In genomic region chr2:65931313-65931712, GRCm38 (mm10) we compare ENCODE assay signal across 9 mouse cellular contexts.
DNase-seq lines count a peak whose midpoint lies in the region; ATAC-seq and TF ChIP-seq lines count a peak whose summit lies in the region.
"Had no signal": no experiment of that assay in that cellular context is flagged by ENCODE, and none has a peak within 500 bp of the region (broad histone marks: within the 10 kb centered on the region; RNA-seq: fewer than 3 reads in every experiment).

No protein-coding gene starts in this region.

- ATAC-seq in heart, embryonic 12.5 days (ENCODE audit: insufficient number of reproducible peaks, low FRiP score) = no peak
- no peak for ATAC-seq in hindbrain, embryonic 11.5 days (ENCODE audit: low FRiP score)
- ATAC-seq: CD4-positive, CD25-positive, alpha-beta regulatory T cell, adult 4 months had no signal

- no peak for DNase-seq in heart, adult 9 months (ENCODE audit: low spot score in 2 of 2)
- DNase-seq in ES-E14 (ENCODE audit: low read depth, low spot score) = no peak
- DNase-seq in hindbrain, embryonic 11.5 days (ENCODE audit: low spot score) = no peak
- DNase-seq in midbrain, embryonic 10.5 days (ENCODE audit: low spot score) = no peak
- DNase-seq in adrenal gland, adult 2 months = no peak
- DNase-seq in gastrocnemius, adult 18-20 months (ENCODE audit: low spot score) = no peak
- DNase-seq in kidney, postnatal 4 days = no peak

- H3K27me3 ChIP-seq in heart, embryonic 12.5 days (replicated peaks) = no peaks in the 10 kb centered on the region
- H3K27me3 ChIP-seq in hindbrain, embryonic 11.5 days (ENCODE audit: control insufficient read depth, insufficient read depth, low read length) = no peaks in the 10 kb centered on the region
- no peaks in the 10 kb centered on the region for H3K27me3 ChIP-seq in midbrain, embryonic 10.5 days (ENCODE audit: low read depth, poor library complexity, severe bottlenecking)

- in situ Hi-C loops in ES-E14 (cut with MboI; ENCODE audit: low sequenced_read_pairs in 2 of 2, unreplicated experiment in 2 of 2) = no loop called here

- H3K9ac ChIP-seq in heart, embryonic 12.5 days = peak overlapping the region; percentile 77
- H3K9ac ChIP-seq in ES-E14 (ENCODE audit: insufficient read depth, low read depth, low read length, poor library complexity, severe bottlenecking) = peak overlapping the region; percentile 81; the same call in 1 of the 2 replicates
- H3K9ac ChIP-seq in hindbrain, embryonic 11.5 days (ENCODE audit: low read depth, low read length) = peak overlapping the region; percentile 12; the same call in 1 of the 2 replicates

- H3K36me3 ChIP-seq in heart, embryonic 12.5 days = no peaks in the 10 kb centered on the region
- H3K36me3 ChIP-seq in ES-E14 (ENCODE audit: control insufficient read depth, insufficient read depth, low read length, poor library complexity, severe bottlenecking) = no peaks in the 10 kb centered on the region
- no peaks in the 10 kb centered on the region for H3K36me3 ChIP-seq in hindbrain, embryonic 11.5 days (ENCODE audit: control insufficient read depth, insufficient read depth, low read length)
- H3K36me3 ChIP-seq in midbrain, embryonic 10.5 days = no peaks in the 10 kb centered on the region

- no peak overlapping the region for H3K27ac ChIP-seq in heart, embryonic 12.5 days (ENCODE audit: poor library complexity, severe bottlenecking)
- H3K27ac ChIP-seq in ES-E14 (ENCODE audit: insufficient read depth, low read depth, low read length, poor library complexity, severe bottlenecking) = no peak overlapping the region
- H3K27ac ChIP-seq in hindbrain, embryonic 11.5 days (ENCODE audit: low read depth, low read length) = peak overlapping the region; percentile 77
- peak overlapping the region; percentile 90 for H3K27ac ChIP-seq in midbrain, embryonic 10.5 days (replicated peaks)

- H3K4me3 ChIP-seq in heart, embryonic 12.5 days = peak overlapping the region; percentile 62
- peak overlapping the region; percentile 61 to 69 for H3K4me3 ChIP-seq in ES-E14 (ENCODE audit: insufficient read depth in 1 of 2, low read depth in 1 of 2, low read length in 2 of 2, poor library complexity in 1 of 2, severe bottlenecking in 1 of 2)
- H3K4me3 ChIP-seq in hindbrain, embryonic 11.5 days (ENCODE audit: low read depth, low read length) = peak overlapping the region; percentile 40
- H3K4me3 ChIP-seq in midbrain, embryonic 10.5 days = peak overlapping the region; percentile 63

- H3K9me3 ChIP-seq in heart, embryonic 12.5 days (replicated peaks) = no peaks in the 10 kb centered on the region
- H3K9me3 ChIP-seq in ES-E14 (ENCODE audit: control insufficient read depth, insufficient read depth, low read depth, low read length) = no peaks in the 10 kb centered on the region
- H3K9me3 ChIP-seq in hindbrain, embryonic 11.5 days (ENCODE audit: control insufficient read depth, low read length) = no peaks in the 10 kb centered on the region
- no peaks in the 10 kb centered on the region for H3K9me3 ChIP-seq in midbrain, embryonic 10.5 days (replicated peaks)

- 0 out of 2 replicates have a peak, but pooled peaks cover 2% of the 10 kb centered on the region for H3K4me1 ChIP-seq in heart, embryonic 12.5 days (replicated peaks)
- H3K4me1 ChIP-seq in ES-E14 (ENCODE audit: control insufficient read depth in 2 of 2, insufficient read depth in 2 of 2, low read length in 2 of 2, poor library complexity in 1 of 2) = peaks cover 0 to 3% of the 10 kb centered on the region in 2 experiments; a peak in 1 of 4 replicates
- no peaks in the 10 kb centered on the region for H3K4me1 ChIP-seq in hindbrain, embryonic 11.5 days (replicated peaks; ENCODE audit: control insufficient read depth, insufficient read depth, low read length)
- H3K4me1 ChIP-seq in midbrain, embryonic 10.5 days = peaks cover 46% of the 10 kb centered on the region

- WGBS in heart, embryonic 12.5 days = 72% methylated on average over 7 of the region's 7 CpGs
- 47% methylated on average over 7 of the region's 7 CpGs for WGBS in hindbrain, embryonic 11.5 days
- 53% methylated on average over 7 of the region's 7 CpGs for WGBS in midbrain, embryonic 10.5 days

- H3K4me2 ChIP-seq in heart, embryonic 12.5 days = peak overlapping the region; percentile 88
- peak overlapping the region; percentile 42 for H3K4me2 ChIP-seq in hindbrain, embryonic 11.5 days (replicated peaks; ENCODE audit: low read depth, low read length)

TF ChIP-seq in ES-E14, 5 proteins besides CTCF, POLR2A, EP300 and RAD21:
- TF ChIP-seq MAFK (IDR thresholded peaks at IDR 0.05; ENCODE audit: insufficient read depth, low read depth, low read length) (no peak), ZC3H11A (IDR thresholded peaks at IDR 0.05; ENCODE audit: borderline replicate concordance, low read depth, low read length) (no peak)

Comparison
In these comparisons a context has a peak if more than half of its experiments do, and no peak if none do; other contexts are left out.
1. H3K27ac ChIP-seq: peak in hindbrain, embryonic 11.5 days (single experiment) and midbrain, embryonic 10.5 days (single experiment); none in heart, embryonic 12.5 days (single experiment) and ES-E14 (single experiment).
2. H3K9ac ChIP-seq: peak in every context shown above with its lines; median percentile 81 in ES-E14; 77 in heart, embryonic 12.5 days; 12 in hindbrain, embryonic 11.5 days.
3. Peak in every context shown above with its lines, with median percentiles within 50 percentile points of each other: H3K4me3 ChIP-seq.